Mouse (Mus musculus): ENCODE results near the gene Cops7b. TPM values are rescaled to one million over a fixed set of nuclear protein-coding genes. Genes with fewer than 3 reads are reported as not detected.

Gene Cops7b
- polyA plus RNA-seq (2014; fragmentation: Illumina TruSeq; extraction: RNeasy Lipid Tissue Mini Kit (QIAGEN cat#74804); ENCODE audit: insufficient read depth, low read depth, low replicate concordance) = 10.9 TPM

GRCm38 (mm10) chr1:86582451-86583096 lies at the start of gene Cops7b, which contains the start of gene Pde6d:
Gene Cops7b (plus strand): TSS chr1:86582904.
Gene Pde6d (minus strand): TSS chr1:86582629.

Other genes starting within 250 kb of the Cops7b start
- gene Ncl, start 223.5 kb upstream of the Cops7b start, polyA plus RNA-seq (2014; fragmentation: Illumina TruSeq; extraction: RNeasy Lipid Tissue Mini Kit (QIAGEN cat#74804); ENCODE audit: insufficient read depth, low read depth, low replicate concordance) = 97.1 TPM
- gene Nmur1, start 156.7 kb upstream of the Cops7b start, polyA plus RNA-seq (2014; fragmentation: Illumina TruSeq; extraction: RNeasy Lipid Tissue Mini Kit (QIAGEN cat#74804); ENCODE audit: insufficient read depth, low read depth, low replicate concordance) = 0.81 TPM
- gene Tex44, start 156.6 kb upstream of the Cops7b start, polyA plus RNA-seq (2014; fragmentation: Illumina TruSeq; extraction: RNeasy Lipid Tissue Mini Kit (QIAGEN cat#74804); ENCODE audit: insufficient read depth, low read depth, low replicate concordance) = not detected
- gene Ptma, start 56.2 kb upstream of the Cops7b start, polyA plus RNA-seq (2014; fragmentation: Illumina TruSeq; extraction: RNeasy Lipid Tissue Mini Kit (QIAGEN cat#74804); ENCODE audit: insufficient read depth, low read depth, low replicate concordance) = 1,182 TPM
- 28.8 TPM for gene Pde6d, start 275 bp upstream of the Cops7b start, polyA plus RNA-seq (2014; fragmentation: Illumina TruSeq; extraction: RNeasy Lipid Tissue Mini Kit (QIAGEN cat#74804); ENCODE audit: insufficient read depth, low read depth, low replicate concordance)
- gene Nppc, start 87.7 kb downstream of the Cops7b start, polyA plus RNA-seq (2014; fragmentation: Illumina TruSeq; extraction: RNeasy Lipid Tissue Mini Kit (QIAGEN cat#74804); ENCODE audit: insufficient read depth, low read depth, low replicate concordance) = not detected
- gene Dis3l2, start 120.9 kb downstream of the Cops7b start, polyA plus RNA-seq (2014; fragmentation: Illumina TruSeq; extraction: RNeasy Lipid Tissue Mini Kit (QIAGEN cat#74804); ENCODE audit: insufficient read depth, low read depth, low replicate concordance) = 6.8 TPM

All from lung, adult 10 weeks (tissue).